Mouse (Mus musculus) lung, adult 2 months (tissue): Measurements from ENCODE around the gene Fam180a.

Experiments
- CTCF ChIP-seq: fragments of 200-500 bp; IDR thresholded peaks from 2 replicates; pipeline ENCODE4 v1.5.1; 2011; ENCODE audit warnings: mild to moderate bottlenecking, low read length, control low read depth; ENCODE audit not compliant: insufficient read depth
- POLR2A ChIP-seq: fragments of 200-500 bp; IDR thresholded peaks from 2 replicates; pipeline ENCODE4 v1.6.1; 2011; ENCODE audit warnings: low read depth, mild to moderate bottlenecking, control low read depth, low read length, borderline replicate concordance; ENCODE audit errors: extremely low read depth

DNA sequence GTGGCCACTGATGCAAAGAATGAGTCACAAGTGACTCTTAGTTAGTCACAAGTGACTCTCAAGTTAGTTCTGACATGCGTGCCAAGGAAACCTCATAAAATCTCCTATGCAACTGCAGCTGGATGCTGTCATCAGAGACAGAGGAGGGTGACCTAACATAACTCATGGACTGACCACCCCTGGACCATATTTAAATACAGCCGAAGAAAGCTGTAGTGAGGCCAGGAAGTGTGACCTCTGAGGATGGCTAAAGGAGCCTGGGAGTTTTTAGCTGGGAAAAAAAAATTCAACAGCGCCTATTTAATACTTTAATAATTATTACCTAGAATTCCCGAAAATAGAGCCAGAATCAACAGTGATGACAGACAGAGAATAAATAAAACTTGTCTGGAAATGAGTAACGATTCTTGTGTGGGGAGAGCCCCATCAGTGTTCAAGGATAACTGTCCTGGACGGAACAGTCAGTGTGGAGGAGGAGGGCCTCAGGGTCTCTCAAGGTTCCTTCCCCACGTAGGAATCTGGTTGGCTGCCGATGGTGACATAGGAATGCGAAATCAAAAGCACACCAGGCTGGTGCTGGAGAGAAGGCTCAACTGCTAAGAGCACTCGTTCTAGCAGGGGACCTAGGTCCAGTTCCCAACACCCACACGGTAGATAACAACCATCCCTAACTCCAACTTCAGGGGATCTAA, 52.4 kb downstream of the Fam180a start:
- TF ChIP-seq POLR2A (no peak), CTCF (no peak)
